Mouse (Mus musculus): Measurements from ENCODE around the gene Olfr969. TPM values are rescaled to one million over a fixed set of nuclear protein-coding genes. Genes with fewer than 3 reads are reported as not detected.
"Not testable (repeated sequence)": the region's sequence is repeated elsewhere in the genome, so short reads cannot be mapped to it uniquely, and the experiment has no call there.

Gene Olfr969
- not detected in 2 replicates for polyA plus RNA-seq (2011; ENCODE audit: insufficient read length, low read depth, missing spikeins)

DNA sequence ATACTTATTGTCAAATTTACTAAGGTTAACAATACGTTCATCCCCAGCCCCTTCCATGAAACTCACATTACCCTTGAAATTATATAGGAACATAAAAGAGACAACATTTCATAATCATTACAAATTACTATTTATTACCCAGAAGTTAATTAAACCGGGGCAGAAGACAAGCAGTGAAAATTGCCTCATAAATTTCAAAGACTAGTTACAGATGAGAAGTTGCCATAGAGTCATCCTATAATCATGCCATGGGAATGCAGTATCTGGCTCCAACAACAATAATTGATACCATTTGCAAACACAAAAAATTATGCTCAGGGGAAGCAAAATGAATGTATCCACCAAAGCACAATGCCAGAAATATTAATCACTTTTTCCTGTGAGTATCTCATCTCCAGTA is at the start of gene Olfr969:
Gene Olfr969 (plus strand): TSS at position 388 of the 400 bp plus-strand sequence.
- H3K27ac ChIP-seq (ENCODE audit: insufficient read depth, low read length) = no peak within 1 kb of the TSS
- no peaks in the 10 kb centered on the region for H3K4me1 ChIP-seq (ENCODE audit: control insufficient read depth, insufficient read depth, low read length)
- TF ChIP-seq POLR2A (IDR thresholded peaks at IDR 0.05; ENCODE audit: low read depth, low read length) (no peak), CTCF (IDR thresholded peaks at IDR 0.05; ENCODE audit: borderline replicate concordance, insufficient read depth, low read length) (no peak)
- no peak within 1 kb of the TSS for H3K4me3 ChIP-seq (ENCODE audit: insufficient read depth, low read length)

GRCm38 (mm10) chr9:39745949-39746348 is 44.8 kb upstream of the Olfr969 start, which contains the start of gene Olfr967:
Gene Olfr967 (plus strand): TSS chr9:39746249.
- no peak within 1 kb of the TSS for H3K4me3 ChIP-seq (ENCODE audit: insufficient read depth, low read length)
- TF ChIP-seq CTCF (IDR thresholded peaks at IDR 0.05; ENCODE audit: borderline replicate concordance, insufficient read depth, low read length) (no peak), POLR2A (IDR thresholded peaks at IDR 0.05; ENCODE audit: low read depth, low read length) (no peak)

GRCm38 (mm10) chr9:39746428-39746827 is 44.3 kb upstream of the Olfr969 start:
- no peak for TF ChIP-seq CTCF (IDR thresholded peaks at IDR 0.05; ENCODE audit: borderline replicate concordance, insufficient read depth, low read length)
- TF ChIP-seq POLR2A (IDR thresholded peaks at IDR 0.05; ENCODE audit: low read depth, low read length) = no peak
- Histone ChIP-seq H3K4me3 (ENCODE audit: insufficient read depth, low read length) (no peak overlapping the region), H3K4me1 (ENCODE audit: control insufficient read depth, insufficient read depth, low read length) (no peaks in the 10 kb centered on the region), H3K27ac (ENCODE audit: insufficient read depth, low read length) (no peak overlapping the region)

More at GRCm38 (mm10) chr9:39745949-39746348, 44.8 kb upstream of the Olfr969 start, which contains the start of gene Olfr967:
- H3K4me1 ChIP-seq (ENCODE audit: control insufficient read depth, insufficient read depth, low read length) = no peaks in the 10 kb centered on the region
- no peak within 1 kb of the TSS for H3K27ac ChIP-seq (ENCODE audit: insufficient read depth, low read length)

GRCm38 (mm10) chr9:39783153-39783552 is 7.6 kb upstream of the Olfr969 start, which contains the start of gene Olfr968:
Gene Olfr968 (minus strand): TSS chr9:39783253.
- TF ChIP-seq CTCF (IDR thresholded peaks at IDR 0.05; ENCODE audit: borderline replicate concordance, insufficient read depth, low read length) = no peak
- no peak for TF ChIP-seq POLR2A (IDR thresholded peaks at IDR 0.05; ENCODE audit: low read depth, low read length)
- no peak within 1 kb of the TSS for H3K4me3 ChIP-seq (ENCODE audit: insufficient read depth, low read length)
- H3K27ac ChIP-seq (ENCODE audit: insufficient read depth, low read length) = no peak within 1 kb of the TSS
- H3K4me1 ChIP-seq (ENCODE audit: control insufficient read depth, insufficient read depth, low read length) = no peaks in the 10 kb centered on the region

DNA sequence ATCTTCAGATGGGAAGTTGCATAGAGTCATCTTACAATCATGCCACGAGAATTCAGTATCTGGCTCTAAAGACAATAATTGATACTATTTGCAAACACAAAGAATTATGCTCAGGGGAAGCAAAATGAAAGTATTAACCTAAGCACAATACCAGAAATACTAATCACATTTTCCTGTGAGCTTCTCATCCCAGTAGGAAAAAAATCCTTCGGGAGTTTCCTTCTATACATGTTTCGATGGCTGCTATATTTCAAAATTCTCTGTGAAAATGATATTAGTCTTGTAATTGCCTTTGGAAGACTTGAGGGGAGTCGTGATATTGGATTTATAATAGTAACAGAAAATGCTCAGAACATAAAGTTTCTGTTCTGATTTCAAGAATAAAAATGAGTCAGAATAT is 17.8 kb downstream of the Olfr969 start, which contains the start of gene Olfr970:
Gene Olfr970 (plus strand): TSS at position 301 of the 400 bp plus-strand sequence.
- Histone ChIP-seq H3K4me1 (ENCODE audit: control insufficient read depth, insufficient read depth, low read length) (no peaks in the 10 kb centered on the region), H3K27ac (ENCODE audit: insufficient read depth, low read length) (no peak within 1 kb of the TSS), H3K4me3 (ENCODE audit: insufficient read depth, low read length) (no peak within 1 kb of the TSS)
- TF ChIP-seq POLR2A (IDR thresholded peaks at IDR 0.05; ENCODE audit: low read depth, low read length) = no peak

- not testable (repeated sequence) for H3K4me3 ChIP-seq (ENCODE audit: insufficient read depth, low read length); H3K27ac ChIP-seq (ENCODE audit: insufficient read depth, low read length); H3K4me1 ChIP-seq (ENCODE audit: control insufficient read depth, insufficient read depth, low read length)
Observed at GRCm38 (mm10) chr9:39836576-39836975, 45.8 kb downstream of the Olfr969 start, which contains the start of gene Olfr971. Gene Olfr971 (plus strand): TSS chr9:39836876.

Other genes with a start within 250 kb of the Olfr969 start
- not detected in 2 replicates for gene Olfr958, start 236.9 kb upstream of the Olfr969 start, polyA plus RNA-seq (2011; ENCODE audit: insufficient read length, low read depth, missing spikeins)
- gene Olfr959, start 215.4 kb upstream of the Olfr969 start, polyA plus RNA-seq (2011; ENCODE audit: insufficient read length, low read depth, missing spikeins) = not detected in 2 replicates
- 27.0 and 64.8 TPM in 2 replicates for gene AW551984, start 186.5 kb upstream of the Olfr969 start, polyA plus RNA-seq (2011; ENCODE audit: insufficient read length, low read depth, missing spikeins)
- gene Olfr148, start 180.3 kb upstream of the Olfr969 start, polyA plus RNA-seq (2011; ENCODE audit: insufficient read length, low read depth, missing spikeins) = not detected in 2 replicates
- not detected in 2 replicates for gene Olfr960, start 169.6 kb upstream of the Olfr969 start, polyA plus RNA-seq (2011; ENCODE audit: insufficient read length, low read depth, missing spikeins)
- not detected in 2 replicates for gene Olfr961, start 145.9 kb upstream of the Olfr969 start, polyA plus RNA-seq (2011; ENCODE audit: insufficient read length, low read depth, missing spikeins)
- gene Olfr963, start 123.7 kb upstream of the Olfr969 start, polyA plus RNA-seq (2011; ENCODE audit: insufficient read length, low read depth, missing spikeins) = not detected in 2 replicates
- not detected in 2 replicates for gene Olfr149, start 83.8 kb upstream of the Olfr969 start, polyA plus RNA-seq (2011; ENCODE audit: insufficient read length, low read depth, missing spikeins)
- gene Olfr965, start 79.6 kb upstream of the Olfr969 start, polyA plus RNA-seq (2011; ENCODE audit: insufficient read length, low read depth, missing spikeins) = not detected in 2 replicates
- not detected in 2 replicates for gene Olfr150, start 60.0 kb upstream of the Olfr969 start, polyA plus RNA-seq (2011; ENCODE audit: insufficient read length, low read depth, missing spikeins)
- gene Olfr967, start 44.7 kb upstream of the Olfr969 start, polyA plus RNA-seq (2011; ENCODE audit: insufficient read length, low read depth, missing spikeins) = not detected in 2 replicates
- gene Olfr968, start 7.7 kb upstream of the Olfr969 start, polyA plus RNA-seq (2011; ENCODE audit: insufficient read length, low read depth, missing spikeins) = not detected in 2 replicates
- gene Olfr970, start 17.9 kb downstream of the Olfr969 start, polyA plus RNA-seq (2011; ENCODE audit: insufficient read length, low read depth, missing spikeins) = not detected in 2 replicates
- gene Olfr971, start 45.9 kb downstream of the Olfr969 start, polyA plus RNA-seq (2011; ENCODE audit: insufficient read length, low read depth, missing spikeins) = not detected in 2 replicates
- gene Olfr972, start 75.5 kb downstream of the Olfr969 start, polyA plus RNA-seq (2011; ENCODE audit: insufficient read length, low read depth, missing spikeins) = not detected in 2 replicates
- gene Olfr229, start 116.4 kb downstream of the Olfr969 start, polyA plus RNA-seq (2011; ENCODE audit: insufficient read length, low read depth, missing spikeins) = not detected in 2 replicates
- gene Olfr974, start 146.6 kb downstream of the Olfr969 start, polyA plus RNA-seq (2011; ENCODE audit: insufficient read length, low read depth, missing spikeins) = not detected in 2 replicates
- gene Olfr975, start 161.1 kb downstream of the Olfr969 start, polyA plus RNA-seq (2011; ENCODE audit: insufficient read length, low read depth, missing spikeins) = not detected in 2 replicates
- not detected in 2 replicates for gene Olfr976, start 170.2 kb downstream of the Olfr969 start, polyA plus RNA-seq (2011; ENCODE audit: insufficient read length, low read depth, missing spikeins)
- not detected in 2 replicates for gene Olfr978, start 201.2 kb downstream of the Olfr969 start, polyA plus RNA-seq (2011; ENCODE audit: insufficient read length, low read depth, missing spikeins)
- gene Olfr979, start 212.5 kb downstream of the Olfr969 start, polyA plus RNA-seq (2011; ENCODE audit: insufficient read length, low read depth, missing spikeins) = not detected in 2 replicates
- gene Olfr980, start 218.6 kb downstream of the Olfr969 start, polyA plus RNA-seq (2011; ENCODE audit: insufficient read length, low read depth, missing spikeins) = not detected in 2 replicates
- not detected in 2 replicates for gene Olfr981, start 230.5 kb downstream of the Olfr969 start, polyA plus RNA-seq (2011; ENCODE audit: insufficient read length, low read depth, missing spikeins)

Data from embryonic fibroblast, embryonic 13.5 days (primary cell).